Mouse (Mus musculus) lung, adult 18-20 months (tissue): ENCODE measurements around the gene Sorbs1.

Experiments
- DNase-seq, 2 experiments: peaks; one replicate each; pipeline ENCODE4 v3.0.0; 2022; ENCODE audit warnings: mixed read lengths in 2 of 2

Sorbs1 gene

GRCm38 (mm10) chr19:40341141-40341540, 172.4 kb downstream of the Sorbs1 start:
- no peak for DNase-seq

GRCm38 (mm10) chr19:40336694-40337093, 176.9 kb downstream of the Sorbs1 start:
- DNase-seq, result no peak

GRCm38 (mm10) chr19:40333905-40334304, 179.7 kb downstream of the Sorbs1 start:
- DNase-seq, result no peak

GRCm38 (mm10) chr19:40333081-40333480, 180.5 kb downstream of the Sorbs1 start:
- no peak for DNase-seq

- no peak for DNase-seq
These were observed 181.3 kb downstream of the Sorbs1 start for GRCm38 (mm10) chr19:40332303-40332702.

- DNase-seq, result peak in 1 of 2 experiments; percentile 42
These were observed 181.7 kb downstream of the Sorbs1 start for GRCm38 (mm10) chr19:40331846-40332245.

- DNase-seq, result no peak
These were observed 187.5 kb downstream of the Sorbs1 start for GRCm38 (mm10) chr19:40326126-40326525.

GRCm38 (mm10) chr19:40325381-40325780, 188.2 kb downstream of the Sorbs1 start:
- no peak for DNase-seq

GRCm38 (mm10) chr19:40322226-40322625, 191.4 kb downstream of the Sorbs1 start:
- DNase-seq, result no peak

- no peak for DNase-seq
These were observed 194.4 kb downstream of the Sorbs1 start for GRCm38 (mm10) chr19:40319199-40319598.

- DNase-seq, result no peak
These were observed 195.1 kb downstream of the Sorbs1 start for GRCm38 (mm10) chr19:40318511-40318910.

- DNase-seq, result no peak
These were observed 196.6 kb downstream of the Sorbs1 start for GRCm38 (mm10) chr19:40317001-40317400.

- no peak for DNase-seq
These were observed 199.3 kb downstream of the Sorbs1 start for GRCm38 (mm10) chr19:40314252-40314651.

GRCm38 (mm10) chr19:40311631-40312030, 201.9 kb downstream of the Sorbs1 start:
- DNase-seq, result no peak

GRCm38 (mm10) chr19:40310410-40311130, 203.0 kb downstream of the Sorbs1 start:
- no peak for DNase-seq

GRCm38 (mm10) chr19:40309911-40310310, 203.7 kb downstream of the Sorbs1 start:
- DNase-seq, result no peak

- peak in 1 of 2 experiments; percentile 12 for DNase-seq
These were observed 206.0 kb downstream of the Sorbs1 start for GRCm38 (mm10) chr19:40307550-40307949.

- no peak for DNase-seq
These were observed 206.9 kb downstream of the Sorbs1 start for GRCm38 (mm10) chr19:40306631-40307030.

GRCm38 (mm10) chr19:40305456-40305855, 208.1 kb downstream of the Sorbs1 start:
- DNase-seq, result no peak

GRCm38 (mm10) chr19:40302916-40303315, 210.7 kb downstream of the Sorbs1 start:
- DNase-seq, result no peak

- no peak for DNase-seq
These were observed 211.1 kb downstream of the Sorbs1 start for GRCm38 (mm10) chr19:40302477-40302876.

GRCm38 (mm10) chr19:40299983-40300759, 213.4 kb downstream of the Sorbs1 start:
- DNase-seq, result no peak

GRCm38 (mm10) chr19:40299182-40299581, 214.4 kb downstream of the Sorbs1 start:
- no peak for DNase-seq

- DNase-seq, result no peak
These were observed 215.0 kb downstream of the Sorbs1 start for GRCm38 (mm10) chr19:40298574-40298973.
